Mouse (Mus musculus): ENCODE measurements around the gene Tnnt1. TPM values are rescaled to one million over a fixed set of nuclear protein-coding genes. Genes with fewer than 3 reads are reported as not detected.

Gene Tnnt1
- 9.3 and 15.2 TPM in 2 replicates for polyA plus RNA-seq (2015; fragmentation: Nextera tagmentation; extraction: Ambion mirVana)

- Histone ChIP-seq H3K4me2 (ENCODE audit: low read depth, low read length) (no peak within 1 kb of the TSS), H3K4me3 (ENCODE audit: low read depth, low read length) (no peak within 1 kb of the TSS), H3K36me3 (ENCODE audit: control insufficient read depth, insufficient read depth) (no peaks in the 10 kb centered on the region), H3K27me3 (ENCODE audit: control insufficient read depth, insufficient read depth, low read depth, low read length) (peaks cover 10% of the 10 kb centered on the region), H3K9me3 (replicated peaks; ENCODE audit: control insufficient read depth, low read length) (no peaks in the 10 kb centered on the region), H3K4me1 (ENCODE audit: control insufficient read depth, low read depth, low read length) (peaks cover 2% of the 10 kb centered on the region; the same call in 1 of the 2 replicates), H3K27ac (ENCODE audit: low read length) (no peak within 1 kb of the TSS), H3K9ac (ENCODE audit: low read depth, low read length) (no peak within 1 kb of the TSS)
- no peak for ATAC-seq (ENCODE audit: low read depth)
- 18% methylated on average over 4 of the region's 4 CpGs for WGBS (ENCODE audit: insufficient replicate concordance)
Observed at GRCm38 (mm10) chr7:4516332-4517050, at the start of gene Tnnt1. Gene Tnnt1, minus strand, starts transcription at chr7:4516382.

GRCm38 (mm10) chr7:4562660-4563059 is 46.5 kb upstream of the Tnnt1 start:
- Histone ChIP-seq H3K4me1 (ENCODE audit: control insufficient read depth, low read depth, low read length) (no peaks in the 10 kb centered on the region), H3K9me3 (replicated peaks; ENCODE audit: control insufficient read depth, low read length) (no peaks in the 10 kb centered on the region), H3K27me3 (ENCODE audit: control insufficient read depth, insufficient read depth, low read depth, low read length) (no peaks in the 10 kb centered on the region), H3K9ac (ENCODE audit: low read depth, low read length) (no peak overlapping the region), H3K27ac (ENCODE audit: low read length) (no peak overlapping the region), H3K36me3 (ENCODE audit: control insufficient read depth, insufficient read depth) (no peaks in the 10 kb centered on the region), H3K4me2 (ENCODE audit: low read depth, low read length) (no peak overlapping the region), H3K4me3 (ENCODE audit: low read depth, low read length) (no peak overlapping the region)
- 78% methylated on average over 3 of the region's 3 CpGs for WGBS (ENCODE audit: insufficient replicate concordance)
- no peak for ATAC-seq (ENCODE audit: low read depth)

- WGBS (ENCODE audit: insufficient replicate concordance) = 55% methylated on average over 6 of the region's 6 CpGs
- ATAC-seq (ENCODE audit: low read depth) = no peak
- H3K4me1 ChIP-seq (ENCODE audit: control insufficient read depth, low read depth, low read length) = no peaks in the 10 kb centered on the region
- no peaks in the 10 kb centered on the region for H3K9me3 ChIP-seq (replicated peaks; ENCODE audit: control insufficient read depth, low read length)
- no peaks in the 10 kb centered on the region for H3K36me3 ChIP-seq (ENCODE audit: control insufficient read depth, insufficient read depth)
- no peaks in the 10 kb centered on the region for H3K27me3 ChIP-seq (ENCODE audit: control insufficient read depth, insufficient read depth, low read depth, low read length)
- no peak overlapping the region for H3K4me3 ChIP-seq (ENCODE audit: low read depth, low read length)
- no peak overlapping the region for H3K9ac ChIP-seq (ENCODE audit: low read depth, low read length)
- no peak overlapping the region for H3K4me2 ChIP-seq (ENCODE audit: low read depth, low read length)
- no peak overlapping the region for H3K27ac ChIP-seq (ENCODE audit: low read length)
Observed at GRCm38 (mm10) chr7:4557167-4557560, 41.0 kb upstream of the Tnnt1 start.

GRCm38 (mm10) chr7:4556256-4557166 is 40.3 kb upstream of the Tnnt1 start:
- H3K4me3 ChIP-seq (ENCODE audit: low read depth, low read length) = no peak overlapping the region
- no peak overlapping the region for H3K9ac ChIP-seq (ENCODE audit: low read depth, low read length)
- no peaks in the 10 kb centered on the region for H3K4me1 ChIP-seq (ENCODE audit: control insufficient read depth, low read depth, low read length)
- H3K27me3 ChIP-seq (ENCODE audit: control insufficient read depth, insufficient read depth, low read depth, low read length) = no peaks in the 10 kb centered on the region
- H3K36me3 ChIP-seq (ENCODE audit: control insufficient read depth, insufficient read depth) = no peaks in the 10 kb centered on the region
- H3K9me3 ChIP-seq (replicated peaks; ENCODE audit: control insufficient read depth, low read length) = no peaks in the 10 kb centered on the region
- no peak overlapping the region for H3K4me2 ChIP-seq (ENCODE audit: low read depth, low read length)
- ATAC-seq (ENCODE audit: low read depth) = peak; percentile 78
- WGBS (ENCODE audit: insufficient replicate concordance) = 17% methylated on average over 15 of the region's 15 CpGs
- H3K27ac ChIP-seq (ENCODE audit: low read length) = no peak overlapping the region

GRCm38 (mm10) chr7:4547221-4547641 is 31.0 kb upstream of the Tnnt1 start, which contains the start of gene Syt5:
Gene Syt5, minus strand, starts transcription at chr7:4547541.
- peak; percentile 39 for ATAC-seq (ENCODE audit: low read depth)

GRCm38 (mm10) chr7:4546591-4547131 is 30.5 kb upstream of the Tnnt1 start:
- H3K9me3 ChIP-seq (replicated peaks; ENCODE audit: control insufficient read depth, low read length) = no peaks in the 10 kb centered on the region
- H3K4me3 ChIP-seq (ENCODE audit: low read depth, low read length) = no peak overlapping the region
- H3K36me3 ChIP-seq (ENCODE audit: control insufficient read depth, insufficient read depth) = no peaks in the 10 kb centered on the region
- peaks cover 3% of the 10 kb centered on the region for H3K4me1 ChIP-seq (ENCODE audit: control insufficient read depth, low read depth, low read length)
- no peak overlapping the region for H3K9ac ChIP-seq (ENCODE audit: low read depth, low read length)
- no peak overlapping the region for H3K27ac ChIP-seq (ENCODE audit: low read length)
- peaks cover 11% of the 10 kb centered on the region for H3K27me3 ChIP-seq (ENCODE audit: control insufficient read depth, insufficient read depth, low read depth, low read length)
- 0 out of 2 replicates have a peak, but pooled peaks have one; percentile 21 for ATAC-seq (ENCODE audit: low read depth)
- 5% methylated on average over 26 of the region's 26 CpGs for WGBS (ENCODE audit: insufficient replicate concordance)
- H3K4me2 ChIP-seq (ENCODE audit: low read depth, low read length) = no peak overlapping the region

More at GRCm38 (mm10) chr7:4547221-4547641, 31.0 kb upstream of the Tnnt1 start, which contains the start of gene Syt5:
- H3K36me3 ChIP-seq (ENCODE audit: control insufficient read depth, insufficient read depth) = no peaks in the 10 kb centered on the region
- H3K4me2 ChIP-seq (ENCODE audit: low read depth, low read length) = peak within 1 kb of the TSS; percentile 44
- H3K9me3 ChIP-seq (replicated peaks; ENCODE audit: control insufficient read depth, low read length) = no peaks in the 10 kb centered on the region
- H3K27me3 ChIP-seq (ENCODE audit: control insufficient read depth, insufficient read depth, low read depth, low read length) = peaks cover 11% of the 10 kb centered on the region
- H3K27ac ChIP-seq (ENCODE audit: low read length) = no peak within 1 kb of the TSS
- H3K9ac ChIP-seq (ENCODE audit: low read depth, low read length) = no peak within 1 kb of the TSS
- H3K4me1 ChIP-seq (ENCODE audit: control insufficient read depth, low read depth, low read length) = peaks cover 3% of the 10 kb centered on the region
- WGBS (ENCODE audit: insufficient replicate concordance) = 7% methylated on average over 33 of the region's 33 CpGs
- peak within 1 kb of the TSS; percentile 26; the same call in 1 of the 2 replicates for H3K4me3 ChIP-seq (ENCODE audit: low read depth, low read length)

- 61% methylated on average over 15 of the region's 15 CpGs for WGBS (ENCODE audit: insufficient replicate concordance)
- H3K9ac ChIP-seq (ENCODE audit: low read depth, low read length) = no peak overlapping the region
- H3K27me3 ChIP-seq (ENCODE audit: control insufficient read depth, insufficient read depth, low read depth, low read length) = peaks cover 11% of the 10 kb centered on the region
- H3K4me1 ChIP-seq (ENCODE audit: control insufficient read depth, low read depth, low read length) = peaks cover 3% of the 10 kb centered on the region
- no peak overlapping the region for H3K4me3 ChIP-seq (ENCODE audit: low read depth, low read length)
- no peaks in the 10 kb centered on the region for H3K36me3 ChIP-seq (ENCODE audit: control insufficient read depth, insufficient read depth)
- ATAC-seq (ENCODE audit: low read depth) = no peak
- H3K4me2 ChIP-seq (ENCODE audit: low read depth, low read length) = no peak overlapping the region
- no peaks in the 10 kb centered on the region for H3K9me3 ChIP-seq (replicated peaks; ENCODE audit: control insufficient read depth, low read length)
- H3K27ac ChIP-seq (ENCODE audit: low read length) = no peak overlapping the region
Observed at GRCm38 (mm10) chr7:4546050-4546449, 29.9 kb upstream of the Tnnt1 start.

GRCm38 (mm10) chr7:4542013-4542412 is 25.8 kb upstream of the Tnnt1 start:
- Histone ChIP-seq H3K4me3 (ENCODE audit: low read depth, low read length) (no peak overlapping the region), H3K9ac (ENCODE audit: low read depth, low read length) (no peak overlapping the region), H3K27me3 (ENCODE audit: control insufficient read depth, insufficient read depth, low read depth, low read length) (peaks cover 7% of the 10 kb centered on the region), H3K4me1 (ENCODE audit: control insufficient read depth, low read depth, low read length) (no peaks in the 10 kb centered on the region), H3K9me3 (replicated peaks; ENCODE audit: control insufficient read depth, low read length) (no peaks in the 10 kb centered on the region), H3K4me2 (ENCODE audit: low read depth, low read length) (no peak overlapping the region), H3K36me3 (ENCODE audit: control insufficient read depth, insufficient read depth) (no peaks in the 10 kb centered on the region), H3K27ac (ENCODE audit: low read length) (no peak overlapping the region)
- WGBS (ENCODE audit: insufficient replicate concordance) = 40% methylated on average over 17 of the region's 17 CpGs
- no peak for ATAC-seq (ENCODE audit: low read depth)

Data from liver, embryonic 16.5 days (tissue).